Mouse (Mus musculus) liver, postnatal 0 days (tissue): ENCODE data around the gene Pkn1.

ENCODE experiments used
- CTCF ChIP-seq: sonication (generic); IDR thresholded peaks from 2 replicates; pipeline ENCODE4 v1.5.1; 2016; ENCODE audit warnings: antibody characterized with exemption, low read depth
- EP300 ChIP-seq: IDR thresholded peaks from 2 replicates; pipeline ENCODE4 v1.6.1; 2016; ENCODE audit warnings: antibody characterized with exemption, low read depth, mild to moderate bottlenecking

GRCm38 (mm10) chr8:83624739-83625138 lies 74.2 kb downstream of the Pkn1 start:
- TF ChIP-seq CTCF: peak; percentile 84
- TF ChIP-seq EP300: no peak
